Mouse (Mus musculus) thymus, adult 2 months (tissue): Measurements from ENCODE around the gene 2700049A03Rik. TPM values are rescaled to one million over a fixed set of nuclear protein-coding genes. Genes with fewer than 3 reads are reported as not detected.

Experiments used
- DNase-seq: peaks from one replicate; pipeline ENCODE4 v3.0.0; 2021
- H3K27ac ChIP-seq: fragments of 200-500 bp; 2 replicates; pipeline ENCODE4 v1.5.1; 2012; ENCODE audit warnings: low read length, control low read depth; ENCODE audit not compliant: control insufficient read depth, insufficient read depth
- H3K27me3 ChIP-seq: fragments of 200-500 bp; 2 replicates; pipeline ENCODE4 v1.6.1; 2012; ENCODE audit warnings: mild to moderate bottlenecking, low read length, moderate library complexity, mixed read lengths; ENCODE audit not compliant: control insufficient read depth, insufficient read depth
- H3K36me3 ChIP-seq: fragments of 200-500 bp; 2 replicates; pipeline ENCODE4 v1.6.1; 2012; ENCODE audit warnings: mild to moderate bottlenecking, low read length, moderate library complexity; ENCODE audit not compliant: control insufficient read depth, insufficient read depth
- H3K4me1 ChIP-seq: fragments of 200-500 bp; replicated peaks from 2 replicates; pipeline ENCODE4 v1.6.1; 2012; ENCODE audit warnings: low read length; ENCODE audit not compliant: control insufficient read depth, insufficient read depth
- H3K4me3 ChIP-seq: fragments of 200-500 bp; 2 replicates; pipeline ENCODE4 v1.5.1; 2012; ENCODE audit warnings: mild to moderate bottlenecking, low read length, control low read depth, moderate library complexity; ENCODE audit not compliant: control insufficient read depth, insufficient read depth
- CTCF ChIP-seq: fragments of 200-500 bp; IDR thresholded peaks from 2 replicates; pipeline ENCODE4 v1.5.1; 2012; ENCODE audit warnings: mild to moderate bottlenecking, control low read depth, low read length, moderate library complexity, borderline replicate concordance; ENCODE audit not compliant: control insufficient read depth, poor library complexity, insufficient read depth; ENCODE audit errors: extremely low read depth
- POLR2A ChIP-seq: fragments of 200-500 bp; IDR thresholded peaks from 2 replicates; pipeline ENCODE4 v1.6.1; 2012; ENCODE audit warnings: mild to moderate bottlenecking, low read length, control low read depth, moderate library complexity; ENCODE audit not compliant: control insufficient read depth, poor library complexity, insufficient read depth; ENCODE audit errors: extremely low read depth
- WGBS: fragments of 180-500 bp; shearing (Covaris S2); methylation state at CpG from one replicate; pipeline ENCODE4 v1.1.7; 2018; 5-methylcytosine and 5-hydroxymethylcytosine counted together
- polyA plus RNA-seq: library from polyadenylated mRNA; depleted of rRNA; stranded (reverse); fragments of >200 nt; gene quantifications from 2 replicates; pipeline ENCODE4 v1.2.3, GENCODE M21; 2012

The 2700049A03Rik gene
- polyA plus RNA-seq, 1 experiment: 7.0 TPM

- WGBS: 92% methylated on average over 9 of the region's 9 CpGs
- H3K36me3 ChIP-seq: no peaks in the 10 kb centered on the region
- TF ChIP-seq POLR2A (no peak), CTCF (no peak)
Measured at GRCm38 (mm10) chr12:71249348-71249747, 112.7 kb downstream of the 2700049A03Rik start.

GRCm38 (mm10) chr12:71252509-71253167 lies 116.0 kb downstream of the 2700049A03Rik start:
- DNase-seq: no peak
- TF ChIP-seq POLR2A (no peak), CTCF (no peak)
- 85% methylated on average over 11 of the region's 11 CpGs for WGBS
- no peaks in the 10 kb centered on the region for H3K27me3 ChIP-seq
- no peaks in the 10 kb centered on the region for H3K36me3 ChIP-seq
- H3K4me3 ChIP-seq: no peak overlapping the region
- no peak overlapping the region for H3K27ac ChIP-seq
- no peaks in the 10 kb centered on the region for H3K4me1 ChIP-seq

More at GRCm38 (mm10) chr12:71249348-71249747, 112.7 kb downstream of the 2700049A03Rik start:
- Histone ChIP-seq H3K4me3 (no peak overlapping the region), H3K4me1 (no peaks in the 10 kb centered on the region), H3K27ac (no peak overlapping the region), H3K27me3 (no peaks in the 10 kb centered on the region)
- DNase-seq: no peak

GRCm38 (mm10) chr12:71254779-71255178 lies 118.1 kb downstream of the 2700049A03Rik start:
- Histone ChIP-seq H3K4me1 (no peaks in the 10 kb centered on the region), H3K36me3 (no peaks in the 10 kb centered on the region), H3K27me3 (no peaks in the 10 kb centered on the region), H3K4me3 (no peak overlapping the region), H3K27ac (no peak overlapping the region)
- no peak for TF ChIP-seq CTCF
- TF ChIP-seq POLR2A: no peak
- no peak for DNase-seq
- 78% methylated on average over 7 of the region's 7 CpGs for WGBS

- no peak for DNase-seq
- 82% methylated on average over 18 of the region's 18 CpGs for WGBS
Measured at GRCm38 (mm10) chr12:71258196-71258920, 121.7 kb downstream of the 2700049A03Rik start.

GRCm38 (mm10) chr12:71264211-71264610 lies 127.6 kb downstream of the 2700049A03Rik start:
- 94% methylated on average over 4 of the region's 4 CpGs for WGBS
- no peak overlapping the region for H3K27ac ChIP-seq
- TF ChIP-seq CTCF: no peak
- no peak for TF ChIP-seq POLR2A

More at GRCm38 (mm10) chr12:71258196-71258920, 121.7 kb downstream of the 2700049A03Rik start:
- H3K27ac ChIP-seq: no peak overlapping the region
- H3K4me3 ChIP-seq: no peak overlapping the region
- H3K4me1 ChIP-seq: no peaks in the 10 kb centered on the region
- no peaks in the 10 kb centered on the region for H3K27me3 ChIP-seq
- no peak for TF ChIP-seq CTCF
- no peak for TF ChIP-seq POLR2A
- H3K36me3 ChIP-seq: no peaks in the 10 kb centered on the region

GRCm38 (mm10) chr12:71269367-71269766 lies 132.7 kb downstream of the 2700049A03Rik start:
- no peak for TF ChIP-seq POLR2A
- Histone ChIP-seq H3K4me3 (no peak overlapping the region), H3K27me3 (no peaks in the 10 kb centered on the region), H3K27ac (no peak overlapping the region), H3K4me1 (no peaks in the 10 kb centered on the region), H3K36me3 (no peaks in the 10 kb centered on the region)
- WGBS: 91% methylated on average over 7 of the region's 7 CpGs
- DNase-seq: no peak

More at GRCm38 (mm10) chr12:71264211-71264610, 127.6 kb downstream of the 2700049A03Rik start:
- no peak overlapping the region for H3K4me3 ChIP-seq
- H3K4me1 ChIP-seq: no peaks in the 10 kb centered on the region
- no peaks in the 10 kb centered on the region for H3K36me3 ChIP-seq
- no peak for DNase-seq
- H3K27me3 ChIP-seq: no peaks in the 10 kb centered on the region
